ENCODE assay signal across 12 mouse cellular contexts in genomic region chr7:145181376-145182034, GRCm38 (mm10). TPM values are rescaled to one million over a fixed set of nuclear protein-coding genes. Genes with fewer than 3 reads are reported as not detected.
DNase-seq lines count a peak whose midpoint lies in the region; ATAC-seq lines count a peak whose summit lies in the region.
"Had no signal": no experiment of that assay in that cellular context is flagged by ENCODE, and none has a peak within 500 bp of the region (broad histone marks: within the 10 kb centered on the region; RNA-seq: fewer than 3 reads in every experiment).

No protein-coding gene starts in this region.

- WGBS in hindbrain, embryonic 12.5 days = 50% methylated on average over 11 of the region's 11 CpGs
- 66% methylated on average over 11 of the region's 11 CpGs for WGBS in hindbrain, embryonic 11.5 days
- WGBS in forebrain, embryonic 14.5 days = 22% methylated on average over 11 of the region's 11 CpGs

- H3K4me1 ChIP-seq in hindbrain, embryonic 12.5 days = peaks cover 23% of the 10 kb centered on the region
- 0 out of 2 replicates have a peak, but pooled peaks cover under 1% of the 10 kb centered on the region for H3K4me1 ChIP-seq in hindbrain, embryonic 11.5 days (replicated peaks; ENCODE audit: control insufficient read depth, insufficient read depth, low read length)
- H3K4me1 ChIP-seq in forebrain, embryonic 14.5 days (ENCODE audit: control insufficient read depth, insufficient read depth, low read length) = peaks cover 12% of the 10 kb centered on the region

- H3K36me3 ChIP-seq in hindbrain, embryonic 12.5 days = no peaks in the 10 kb centered on the region
- no peaks in the 10 kb centered on the region for H3K36me3 ChIP-seq in hindbrain, embryonic 11.5 days (ENCODE audit: control insufficient read depth, insufficient read depth, low read length)
- H3K36me3 ChIP-seq in forebrain, embryonic 14.5 days (ENCODE audit: control insufficient read depth, insufficient read depth, low read length) = no peaks in the 10 kb centered on the region

- no peak for DNase-seq in hindbrain, embryonic 11.5 days (ENCODE audit: low spot score)
- peak; percentile 86 for DNase-seq in retina, postnatal 1 day
- DNase-seq in retina, embryonic 14.5 days (ENCODE audit: low spot score) = no peak
- peak; percentile 78 for DNase-seq in forebrain, embryonic 14.5 days (ENCODE audit: low spot score)
- peak; percentile 28 for DNase-seq in mesoderm, embryonic 11.5 days (ENCODE audit: low read depth, low spot score)
- DNase-seq: cerebellum, adult 8-10 months; heart, postnatal 10 days; kidney, postnatal 10 days; thymus, adult 18-20 months had no signal

- H3K9ac ChIP-seq in hindbrain, embryonic 12.5 days = no peak overlapping the region
- no peak overlapping the region for H3K9ac ChIP-seq in hindbrain, embryonic 11.5 days (ENCODE audit: low read depth, low read length)
- H3K9ac ChIP-seq in forebrain, embryonic 14.5 days (ENCODE audit: low read length) = no peak overlapping the region

- no peaks in the 10 kb centered on the region for H3K27me3 ChIP-seq in hindbrain, embryonic 12.5 days
- no peaks in the 10 kb centered on the region for H3K27me3 ChIP-seq in hindbrain, embryonic 11.5 days (ENCODE audit: control insufficient read depth, insufficient read depth, low read length)
- H3K27me3 ChIP-seq in forebrain, embryonic 14.5 days (replicated peaks; ENCODE audit: control insufficient read depth, insufficient read depth, low read length) = no peaks in the 10 kb centered on the region

- peak overlapping the region; percentile 49; the same call in 1 of the 2 replicates for H3K27ac ChIP-seq in hindbrain, embryonic 12.5 days
- H3K27ac ChIP-seq in hindbrain, embryonic 11.5 days (ENCODE audit: low read depth, low read length) = no peak overlapping the region
- no peak overlapping the region for H3K27ac ChIP-seq in forebrain, embryonic 14.5 days (ENCODE audit: low read depth, low read length)

- no peak overlapping the region for H3K4me3 ChIP-seq in hindbrain, embryonic 12.5 days
- no peak overlapping the region for H3K4me3 ChIP-seq in hindbrain, embryonic 11.5 days (ENCODE audit: low read depth, low read length)
- H3K4me3 ChIP-seq in forebrain, embryonic 14.5 days (ENCODE audit: low read depth, low read length) = no peak overlapping the region

- H3K9me3 ChIP-seq in hindbrain, embryonic 12.5 days (replicated peaks) = no peaks in the 10 kb centered on the region
- H3K9me3 ChIP-seq in hindbrain, embryonic 11.5 days (ENCODE audit: control insufficient read depth, low read length) = no peaks in the 10 kb centered on the region
- H3K9me3 ChIP-seq in forebrain, embryonic 14.5 days (replicated peaks; ENCODE audit: control insufficient read depth, low read length) = no peaks in the 10 kb centered on the region

- ATAC-seq in hindbrain, embryonic 12.5 days (ENCODE audit: low FRiP score) = no peak
- ATAC-seq in hindbrain, embryonic 11.5 days (ENCODE audit: low FRiP score) = no peak
- peak; percentile 32; the same call in 1 of the 2 replicates for ATAC-seq in forebrain, embryonic 14.5 days
- no peak for ATAC-seq in granulocyte monocyte progenitor cell, adult 5-6 weeks (replicated peaks; ENCODE audit: poor library complexity, severe bottlenecking)

- H3K4me2 ChIP-seq in hindbrain, embryonic 12.5 days (replicated peaks) = no peak overlapping the region
- no peak overlapping the region for H3K4me2 ChIP-seq in hindbrain, embryonic 11.5 days (replicated peaks; ENCODE audit: low read depth, low read length)
- no peak overlapping the region for H3K4me2 ChIP-seq in forebrain, embryonic 14.5 days (ENCODE audit: low read length)

RNA-seq across cellular contexts. Expression of gene 1810010D01Rik, which starts 26.4 kb away (rescaled TPM):
- polyA plus RNA-seq in hindbrain, embryonic 12.5 days (2016; fragmentation: Nextera tagmentation; extraction: Ambion mirVana) = 0.35 TPM in 1 of 2 replicates, not detected in the other
- 0.97 TPM in 1 of 2 replicates, not detected in the other for polyA plus RNA-seq in hindbrain, embryonic 11.5 days (2014; fragmentation: Nextera tagmentation; extraction: Ambion mirVana)
- polyA plus RNA-seq in forebrain, embryonic 14.5 days (2014; fragmentation: Nextera tagmentation; extraction: Ambion mirVana) = not detected in 2 replicates
- total RNA-seq in granulocyte monocyte progenitor cell, adult 5-6 weeks (2014; fragmentation: Nextera tagmentation) = not detected in 2 replicates
- total RNA-seq in granulocyte monocyte progenitor cell, adult 5-6 weeks (2017) = not detected in 2 replicates
- total RNA-seq: heart, postnatal 10 days; liver, adult 2 months had no signal

Comparison
In these comparisons a context has a peak if more than half of its experiments do, and no peak if none do; other contexts are left out.
1. DNase-seq: peak in retina, postnatal 1 day (single experiment), forebrain, embryonic 14.5 days (single experiment) and mesoderm, embryonic 11.5 days (single experiment); none in hindbrain, embryonic 11.5 days (single experiment) and retina, embryonic 14.5 days (single experiment).